Mouse (Mus musculus): ENCODE data around the gene C1ra.
"Not testable (repeated sequence)": the region's sequence is repeated elsewhere in the genome, so short reads cannot be mapped to it uniquely, and the experiment has no call there.

C1ra gene

DNA sequence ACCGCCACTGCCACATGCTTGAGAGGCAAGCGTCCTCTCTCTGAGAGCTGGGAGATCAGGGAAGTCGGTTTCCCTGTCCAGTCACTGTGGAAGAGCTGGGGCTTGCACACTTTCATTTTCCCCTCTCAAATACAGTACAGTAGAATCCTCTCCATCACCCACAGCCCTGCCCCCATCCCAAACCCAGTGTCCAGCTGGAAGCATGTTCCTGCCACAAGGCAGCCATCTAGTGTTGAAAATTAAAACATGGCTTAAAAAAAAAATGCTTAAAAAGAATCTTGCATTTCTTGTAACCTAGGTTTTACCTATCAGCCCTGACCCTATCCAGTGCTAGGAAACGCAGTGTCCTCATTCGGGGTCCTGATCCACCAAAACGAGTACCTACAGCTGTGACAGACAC, 32.3 kb downstream of the C1ra start:
- no peak for DNase-seq (ENCODE audit: low read depth, low spot score)

- DNase-seq (ENCODE audit: low read depth, low spot score) = no peak
Observed at GRCm38 (mm10) chr6:124545425-124545824, 33.2 kb downstream of the C1ra start.

GRCm38 (mm10) chr6:124547979-124548378, 35.8 kb downstream of the C1ra start:
- not testable (repeated sequence) for DNase-seq (ENCODE audit: low read depth, low spot score)

- DNase-seq (ENCODE audit: low read depth, low spot score) = no peak
Observed at GRCm38 (mm10) chr6:124549023-124549550, 36.9 kb downstream of the C1ra start.

DNA sequence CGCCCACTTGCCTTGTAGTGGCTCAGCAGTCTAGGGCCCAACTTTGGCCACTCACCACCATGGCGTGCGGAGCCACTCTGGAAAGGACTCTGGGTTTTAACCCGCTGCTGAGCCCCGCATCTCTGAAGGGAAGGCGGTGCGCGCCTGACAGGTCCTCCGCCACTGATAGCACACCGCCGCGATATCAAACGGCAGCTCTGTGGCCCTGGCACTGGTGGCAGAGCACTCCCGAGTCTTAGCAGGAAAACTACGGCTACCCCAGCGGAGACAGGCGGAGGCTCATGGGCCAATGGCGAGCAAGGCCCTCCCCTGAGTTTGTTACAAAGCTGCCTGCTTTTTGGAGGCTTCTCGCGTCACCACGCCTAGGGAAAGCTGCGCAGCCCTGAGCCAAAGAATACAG, 40.6 kb downstream of the C1ra start:
- no peak for DNase-seq (ENCODE audit: low read depth, low spot score)

- not testable (repeated sequence) for DNase-seq (ENCODE audit: low read depth, low spot score)
Observed at GRCm38 (mm10) chr6:124555956-124556355, 43.8 kb downstream of the C1ra start.

DNA sequence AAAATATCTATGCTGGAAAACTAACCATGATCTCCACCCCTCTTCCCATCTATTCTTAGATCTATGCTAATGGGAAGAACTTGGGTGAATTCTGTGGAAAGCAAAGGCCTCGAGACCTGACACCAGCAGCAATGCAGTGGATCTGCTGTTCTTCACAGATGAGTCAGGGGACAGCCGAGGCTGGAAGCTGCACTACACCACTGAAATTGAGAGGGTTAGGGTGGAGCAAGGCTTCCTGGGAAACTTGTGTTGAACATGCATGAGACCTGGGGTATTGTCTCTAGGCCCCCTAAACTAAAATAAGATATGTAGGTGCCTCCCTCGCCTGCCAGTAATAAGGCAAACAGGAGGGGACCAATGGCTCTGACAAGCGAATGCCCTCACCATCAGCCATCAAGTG, 49.0 kb downstream of the C1ra start:
- not testable (repeated sequence) for DNase-seq (ENCODE audit: low read depth, low spot score)

DNA sequence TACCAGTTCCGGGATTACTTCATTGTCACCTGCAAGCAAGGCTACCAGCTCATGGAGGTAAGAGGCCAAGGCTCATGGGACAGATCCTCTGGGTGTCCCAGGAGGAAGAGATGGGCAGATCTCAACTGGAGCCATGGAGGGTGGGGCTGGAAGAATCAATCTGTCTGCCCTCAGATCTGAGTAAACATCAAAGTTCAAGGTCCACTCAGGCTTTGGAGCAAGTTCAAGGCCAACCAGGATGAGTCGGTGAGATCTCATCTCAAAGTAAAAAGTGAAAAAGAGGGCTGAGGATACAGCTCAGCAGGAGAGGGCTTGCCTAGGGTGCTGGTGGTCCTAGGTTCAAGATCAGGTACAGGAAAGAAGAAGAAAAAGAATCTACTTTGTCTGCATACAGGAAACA, 49.4 kb downstream of the C1ra start:
- DNase-seq (ENCODE audit: low read depth, low spot score) = not testable (repeated sequence)

DNA sequence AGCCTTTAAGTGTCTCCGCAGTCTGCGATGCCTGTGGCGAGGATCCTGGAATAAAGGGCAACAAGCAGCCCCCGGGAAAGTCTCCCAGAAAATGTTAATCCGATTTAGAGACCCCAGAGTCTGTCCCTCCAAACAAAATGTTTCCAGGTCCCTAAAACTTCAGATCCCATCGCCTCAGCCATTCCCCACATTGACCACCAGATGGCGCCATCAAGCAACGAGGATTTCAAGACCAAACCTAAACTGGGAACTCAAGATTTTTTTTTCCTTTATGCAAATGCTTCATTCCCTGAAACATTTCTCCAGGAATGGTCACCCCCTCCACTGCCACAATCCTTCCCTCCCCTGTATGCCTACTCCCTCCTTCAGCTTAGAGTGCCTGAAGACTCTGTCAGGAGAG, 57.8 kb downstream of the C1ra start, which contains the start of gene C1rb:
TSS of gene C1rb (plus strand) at position 269 of the 400 bp plus-strand sequence.
- DNase-seq (ENCODE audit: low read depth, low spot score) = peak; percentile 18
